In genomic region chr15:80950055-80950454, GRCm38 (mm10) we compare ENCODE assay signal across 10 mouse cellular contexts. TPM values are rescaled to one million over a fixed set of nuclear protein-coding genes. Genes with fewer than 3 reads are reported as not detected.
DNase-seq lines count a peak whose midpoint lies in the region; ATAC-seq lines count a peak whose summit lies in the region.
"Had no signal": no experiment of that assay in that cellular context is flagged by ENCODE, and none has a peak within 500 bp of the region (broad histone marks: within the 10 kb centered on the region; RNA-seq: fewer than 3 reads in every experiment).

No protein-coding gene starts in this region.

- DNase-seq in heart, postnatal 10 days, result no peak
- DNase-seq in neural tube, embryonic 10.5 days (ENCODE audit: extremely low spot score, low spot score), result no peak
- DNase-seq in limb, embryonic 10.5 days (ENCODE audit: low spot score), result no peak
- no peak for DNase-seq in retina, postnatal 1 day
- DNase-seq: heart, adult 2 months; thymus, postnatal 14 days had no signal

- H3K9me3 ChIP-seq in heart, embryonic 16.5 days (replicated peaks; ENCODE audit: control insufficient read depth, low read length), result no peaks in the 10 kb centered on the region
- H3K9me3 ChIP-seq in neural tube, embryonic 12.5 days, result no peaks in the 10 kb centered on the region
- H3K9me3 ChIP-seq in limb, embryonic 10.5 days (replicated peaks), result no peaks in the 10 kb centered on the region
- H3K9me3 ChIP-seq in stomach, embryonic 16.5 days (replicated peaks; ENCODE audit: control insufficient read depth, low read length), result no peaks in the 10 kb centered on the region

- H3K4me1 ChIP-seq in heart, embryonic 16.5 days (ENCODE audit: control insufficient read depth, insufficient read depth, low read length), result peaks cover 9% of the 10 kb centered on the region
- H3K4me1 ChIP-seq in neural tube, embryonic 12.5 days, result peaks cover 11% of the 10 kb centered on the region
- peaks cover 13% of the 10 kb centered on the region for H3K4me1 ChIP-seq in limb, embryonic 10.5 days
- peaks cover 8% of the 10 kb centered on the region for H3K4me1 ChIP-seq in stomach, embryonic 16.5 days (ENCODE audit: control insufficient read depth, insufficient read depth, low read length)

- H3K9ac ChIP-seq in heart, embryonic 16.5 days (ENCODE audit: low read length), result no peak overlapping the region
- H3K9ac ChIP-seq in neural tube, embryonic 12.5 days, result 0 out of 2 replicates have a peak overlapping the region, but pooled peaks have one; percentile 75
- H3K9ac ChIP-seq in stomach, embryonic 16.5 days (ENCODE audit: low read length), result no peak overlapping the region

- intact Hi-C loops in heart, postnatal 10 days (cut with DNase I), result no loop called here

- no peak overlapping the region; the same call in 1 of the 2 replicates for H3K4me3 ChIP-seq in heart, embryonic 16.5 days (ENCODE audit: low read length)
- H3K4me3 ChIP-seq in neural tube, embryonic 12.5 days, result no peak overlapping the region
- 0 out of 2 replicates have a peak overlapping the region, but pooled peaks have one; percentile 85 for H3K4me3 ChIP-seq in limb, embryonic 10.5 days
- H3K4me3 ChIP-seq in stomach, embryonic 16.5 days (replicated peaks; ENCODE audit: low read length), result peak overlapping the region; percentile 91; the same call in 1 of the 2 replicates
- H3K4me3 ChIP-seq: heart, adult 2 months had no signal

- WGBS in heart, embryonic 16.5 days, result 84% methylated on average over 7 of the region's 7 CpGs
- WGBS in neural tube, embryonic 12.5 days, result 93% methylated on average over 7 of the region's 7 CpGs
- 93% methylated on average over 7 of the region's 7 CpGs for WGBS in limb, embryonic 10.5 days
- WGBS in stomach, embryonic 16.5 days, result 89% methylated on average over 7 of the region's 7 CpGs

- ATAC-seq in heart, embryonic 16.5 days (replicated peaks; ENCODE audit: extremely low read depth, insufficient read depth, low FRiP score), result no peak
- no peak for ATAC-seq in neural tube, embryonic 12.5 days (ENCODE audit: low FRiP score, low read depth)
- ATAC-seq in stomach, embryonic 16.5 days (ENCODE audit: insufficient read depth, low FRiP score), result no peak
- no peak for ATAC-seq in cerebellum, adult (ENCODE audit: insufficient number of reproducible peaks, low FRiP score, low TSS enrichment)

- peak overlapping the region; percentile 65; the same call in 1 of the 2 replicates for H3K4me2 ChIP-seq in heart, embryonic 16.5 days (ENCODE audit: low read depth, low read length)
- H3K4me2 ChIP-seq in neural tube, embryonic 12.5 days (replicated peaks), result peak overlapping the region; percentile 75
- H3K4me2 ChIP-seq in stomach, embryonic 16.5 days (ENCODE audit: low read depth, low read length), result 0 out of 2 replicates have a peak overlapping the region, but pooled peaks have one; percentile 89

- no peaks in the 10 kb centered on the region for H3K27me3 ChIP-seq in heart, embryonic 16.5 days (ENCODE audit: control insufficient read depth, insufficient read depth, low read length)
- no peaks in the 10 kb centered on the region for H3K27me3 ChIP-seq in neural tube, embryonic 12.5 days (replicated peaks)
- no peaks in the 10 kb centered on the region for H3K27me3 ChIP-seq in limb, embryonic 10.5 days (ENCODE audit: low read depth, poor library complexity, severe bottlenecking)
- H3K27me3 ChIP-seq in stomach, embryonic 16.5 days (ENCODE audit: control insufficient read depth, insufficient read depth, low read length), result no peaks in the 10 kb centered on the region

- no peak overlapping the region for H3K27ac ChIP-seq in heart, embryonic 16.5 days (ENCODE audit: low read length)
- no peak overlapping the region for H3K27ac ChIP-seq in neural tube, embryonic 12.5 days
- H3K27ac ChIP-seq in limb, embryonic 10.5 days, result no peak overlapping the region
- no peak overlapping the region for H3K27ac ChIP-seq in stomach, embryonic 16.5 days (ENCODE audit: low read length)
- H3K27ac ChIP-seq: heart, adult 2 months had no signal

- peaks cover 26% of the 10 kb centered on the region for H3K36me3 ChIP-seq in heart, embryonic 16.5 days (ENCODE audit: control insufficient read depth, insufficient read depth)
- peaks cover 33% of the 10 kb centered on the region for H3K36me3 ChIP-seq in neural tube, embryonic 12.5 days
- peaks cover 48% of the 10 kb centered on the region for H3K36me3 ChIP-seq in limb, embryonic 10.5 days
- H3K36me3 ChIP-seq in stomach, embryonic 16.5 days (ENCODE audit: control insufficient read depth, insufficient read depth, low read length), result peaks cover 19% of the 10 kb centered on the region; the same call in 1 of the 2 replicates

RNA-seq across cellular contexts. Expression of gene Adsl, which starts 1.8 kb away (rescaled TPM):
- 167 and 175 TPM in 2 replicates for polyA plus RNA-seq in heart, embryonic 16.5 days (2015; fragmentation: Nextera tagmentation; extraction: Ambion mirVana)
- total RNA-seq in heart, postnatal 10 days (2021), result 10 to 100 TPM; 81.1 to 86.2 TPM
- polyA plus RNA-seq in neural tube, embryonic 12.5 days (2016; fragmentation: Nextera tagmentation; extraction: Ambion mirVana), result 115 and 120 TPM in 2 replicates
- polyA plus RNA-seq in limb, embryonic 10.5 days (2016; fragmentation: Nextera tagmentation; extraction: Ambion mirVana), result 213 and 259 TPM in 2 replicates
- polyA plus RNA-seq in stomach, embryonic 16.5 days (2015; fragmentation: Nextera tagmentation; extraction: Ambion mirVana), result 164 and 166 TPM in 2 replicates

RNA-seq across cellular contexts. Expression of gene Sgsm3, which starts 27.5 kb away (rescaled TPM):
- 15.8 and 20.1 TPM in 2 replicates for polyA plus RNA-seq in heart, embryonic 16.5 days (2015; fragmentation: Nextera tagmentation; extraction: Ambion mirVana)
- 10 to 100 TPM in 1 of 2 experiments, 1 to 10 TPM in 1; 9.6 to 10.7 TPM for total RNA-seq in heart, postnatal 10 days (2021)
- polyA plus RNA-seq in neural tube, embryonic 12.5 days (2016; fragmentation: Nextera tagmentation; extraction: Ambion mirVana), result 41.3 and 46.1 TPM in 2 replicates
- 26.2 and 29.1 TPM in 2 replicates for polyA plus RNA-seq in limb, embryonic 10.5 days (2016; fragmentation: Nextera tagmentation; extraction: Ambion mirVana)
- 55.9 and 73.5 TPM in 2 replicates for polyA plus RNA-seq in stomach, embryonic 16.5 days (2015; fragmentation: Nextera tagmentation; extraction: Ambion mirVana)

Comparison
In these comparisons a context has a peak if more than half of its experiments do, and no peak if none do; other contexts are left out.
1. H3K4me3 ChIP-seq: peak in limb, embryonic 10.5 days (single experiment) and stomach, embryonic 16.5 days (single experiment); none in heart, embryonic 16.5 days (single experiment) and neural tube, embryonic 12.5 days (single experiment).
2. Peak in every context shown above with its lines, with median percentiles within 50 percentile points of each other: H3K4me2 ChIP-seq.